Mouse (Mus musculus): ENCODE results near the gene Hmg20a. TPM values are rescaled to one million over a fixed set of nuclear protein-coding genes. Genes with fewer than 3 reads are reported as not detected.

Gene Hmg20a
- polyA plus RNA-seq, 1 experiment = 43.5 TPM

DNA sequence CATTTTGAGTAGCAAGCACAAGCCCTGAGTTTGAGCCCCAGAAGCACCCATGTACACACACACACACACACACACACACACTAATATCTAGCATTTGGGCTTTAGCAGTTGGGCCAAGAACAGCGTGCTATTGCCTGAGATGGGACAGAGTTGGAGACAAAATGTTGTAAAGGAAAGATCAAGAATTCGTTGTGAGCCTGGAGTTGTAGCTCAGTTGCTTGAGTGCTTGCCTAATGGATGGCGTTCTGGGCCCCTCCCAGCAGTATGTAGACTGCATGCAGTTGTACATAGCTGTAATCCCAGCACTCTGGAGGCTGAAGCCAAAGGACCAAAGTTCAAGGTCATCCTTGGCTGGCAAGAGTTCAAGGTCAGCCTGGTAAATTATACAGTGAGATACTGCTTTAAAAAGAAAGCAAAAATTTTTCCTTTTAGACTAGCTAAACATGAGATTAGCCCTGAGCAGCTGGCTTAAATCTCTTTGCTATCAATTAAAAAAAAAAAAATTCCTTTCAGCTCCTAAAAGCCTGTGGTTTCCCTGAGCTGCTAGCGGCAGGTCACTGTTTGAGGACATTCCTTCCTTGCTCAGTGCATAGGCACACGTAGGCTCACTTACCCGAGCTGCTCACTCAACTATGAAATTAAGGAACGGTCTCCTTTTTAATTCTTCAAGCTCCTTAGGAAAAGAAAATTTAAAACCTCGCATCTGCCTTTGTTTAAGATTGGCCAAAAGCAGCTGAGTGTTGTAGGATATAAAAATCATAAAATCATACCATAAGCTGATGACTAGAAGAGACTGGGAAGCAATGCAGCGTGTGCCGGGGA lies 83.5 kb downstream of the Hmg20a start:
- Histone ChIP-seq H3K36me3 (ENCODE audit: control insufficient read depth, insufficient read depth, low read length, poor library complexity, severe bottlenecking) (no peaks in the 10 kb centered on the region), H3K27ac (ENCODE audit: insufficient read depth, low read length) (no peak overlapping the region), H3K4me3 (ENCODE audit: low read depth, low read length) (no peak overlapping the region), H3K9ac (ENCODE audit: low read depth, poor library complexity, severe bottlenecking) (no peak overlapping the region), H3K4me1 (ENCODE audit: control insufficient read depth, insufficient read depth, low read length) (peaks cover 3% of the 10 kb centered on the region), H3K27me3 (ENCODE audit: control insufficient read depth, insufficient read depth, low read length, poor library complexity, severe bottlenecking) (no peaks in the 10 kb centered on the region), H3K9me3 (replicated peaks; ENCODE audit: control insufficient read depth, insufficient read depth, low read length, poor library complexity, severe bottlenecking) (no peaks in the 10 kb centered on the region)
- TF ChIP-seq EP300 (IDR thresholded peaks at IDR 0.05; ENCODE audit: insufficient read depth, low read depth, low read length) = no peak
- no peak for TF ChIP-seq CTCF (IDR thresholded peaks at IDR 0.05; ENCODE audit: low read depth, low read length)
- TF ChIP-seq POLR2A (IDR thresholded peaks at IDR 0.05; ENCODE audit: insufficient read depth, low read length) = no peak

DNA sequence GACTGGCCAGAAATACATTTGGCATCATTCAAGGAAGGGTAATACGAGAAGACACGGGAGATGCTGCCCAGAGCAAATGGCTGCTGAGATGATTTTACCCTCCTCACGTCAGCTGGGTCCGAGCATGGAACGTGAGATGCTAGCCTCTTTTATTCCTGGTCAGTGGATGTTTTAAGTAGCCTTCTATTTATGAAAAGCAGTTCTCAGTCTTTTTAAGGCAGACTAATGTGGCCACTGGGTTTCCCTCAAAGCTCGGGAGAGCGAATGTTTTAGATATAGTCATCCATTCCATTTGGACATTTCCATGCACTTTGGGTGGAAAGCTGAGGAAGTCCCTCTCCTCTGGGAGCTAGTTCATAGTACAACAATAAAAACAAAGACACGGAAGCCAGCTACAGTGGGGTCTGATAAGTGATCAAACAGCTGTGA lies 84.1 kb downstream of the Hmg20a start:
- no peaks in the 10 kb centered on the region for H3K27me3 ChIP-seq (ENCODE audit: control insufficient read depth, insufficient read depth, low read length, poor library complexity, severe bottlenecking)
- no peak overlapping the region for H3K27ac ChIP-seq (ENCODE audit: insufficient read depth, low read length)
- no peak overlapping the region for H3K4me3 ChIP-seq (ENCODE audit: low read depth, low read length)
- H3K36me3 ChIP-seq (ENCODE audit: control insufficient read depth, insufficient read depth, low read length, poor library complexity, severe bottlenecking) = no peaks in the 10 kb centered on the region
- no peaks in the 10 kb centered on the region for H3K9me3 ChIP-seq (replicated peaks; ENCODE audit: control insufficient read depth, insufficient read depth, low read length, poor library complexity, severe bottlenecking)
- peaks cover 3% of the 10 kb centered on the region for H3K4me1 ChIP-seq (ENCODE audit: control insufficient read depth, insufficient read depth, low read length)
- H3K9ac ChIP-seq (ENCODE audit: low read depth, poor library complexity, severe bottlenecking) = no peak overlapping the region
- TF ChIP-seq POLR2A (IDR thresholded peaks at IDR 0.05; ENCODE audit: insufficient read depth, low read length) (no peak), EP300 (IDR thresholded peaks at IDR 0.05; ENCODE audit: insufficient read depth, low read depth, low read length) (no peak), CTCF (IDR thresholded peaks at IDR 0.05; ENCODE audit: low read depth, low read length) (no peak)

DNA sequence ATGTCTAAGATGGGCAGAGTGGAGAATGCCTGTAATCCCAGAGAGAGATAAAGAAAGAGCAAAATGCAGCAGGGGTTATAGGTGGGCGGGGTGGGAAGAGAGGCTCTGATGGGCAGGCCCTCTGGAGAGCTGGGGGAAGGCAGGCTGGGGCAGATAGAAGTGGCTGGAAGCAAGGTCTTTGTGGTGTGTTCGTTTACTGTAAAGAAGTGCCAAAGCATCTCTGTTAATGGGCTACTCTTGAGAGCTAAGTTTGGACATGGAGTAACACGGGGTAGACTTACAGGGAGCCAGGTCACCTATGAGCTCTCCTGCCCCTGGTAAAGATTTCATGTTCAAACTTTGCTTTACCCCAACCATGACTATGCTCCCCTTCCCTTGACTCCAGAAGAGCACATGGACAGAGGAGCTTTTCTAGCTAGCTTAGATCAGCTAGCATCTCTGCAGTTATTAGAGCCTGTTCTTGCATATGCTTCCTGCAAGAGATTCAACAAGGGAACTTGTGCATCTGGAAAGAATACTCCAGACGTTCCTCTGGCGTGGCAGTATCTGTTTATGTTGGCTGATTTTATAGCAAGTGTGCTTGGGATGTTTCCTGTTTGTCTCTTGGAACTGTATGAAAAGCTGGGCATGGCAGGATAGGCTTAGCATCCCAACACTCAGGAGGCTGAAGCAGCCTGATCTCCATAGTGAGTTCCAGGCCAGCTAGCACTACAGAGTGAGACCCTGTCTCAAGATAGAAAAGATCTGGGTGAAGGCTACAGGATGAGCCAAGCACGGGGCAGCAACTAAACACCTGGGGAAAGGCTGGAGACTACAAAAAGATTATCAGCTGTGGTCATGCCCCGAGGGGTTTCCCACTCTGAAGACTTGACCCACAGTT lies 85.5 kb downstream of the Hmg20a start:
- no peaks in the 10 kb centered on the region for H3K36me3 ChIP-seq (ENCODE audit: control insufficient read depth, insufficient read depth, low read length, poor library complexity, severe bottlenecking)
- H3K4me3 ChIP-seq (ENCODE audit: low read depth, low read length) = no peak overlapping the region
- no peak overlapping the region for H3K27ac ChIP-seq (ENCODE audit: insufficient read depth, low read length)
- peaks cover 3% of the 10 kb centered on the region for H3K4me1 ChIP-seq (ENCODE audit: control insufficient read depth, insufficient read depth, low read length)
- no peaks in the 10 kb centered on the region for H3K27me3 ChIP-seq (ENCODE audit: control insufficient read depth, insufficient read depth, low read length, poor library complexity, severe bottlenecking)
- H3K9me3 ChIP-seq (replicated peaks; ENCODE audit: control insufficient read depth, insufficient read depth, low read length, poor library complexity, severe bottlenecking) = no peaks in the 10 kb centered on the region
- no peak overlapping the region for H3K9ac ChIP-seq (ENCODE audit: low read depth, poor library complexity, severe bottlenecking)
- TF ChIP-seq CTCF (IDR thresholded peaks at IDR 0.05; ENCODE audit: low read depth, low read length) (no peak), POLR2A (IDR thresholded peaks at IDR 0.05; ENCODE audit: insufficient read depth, low read length) (no peak), EP300 (IDR thresholded peaks at IDR 0.05; ENCODE audit: insufficient read depth, low read depth, low read length) (no peak)

DNA sequence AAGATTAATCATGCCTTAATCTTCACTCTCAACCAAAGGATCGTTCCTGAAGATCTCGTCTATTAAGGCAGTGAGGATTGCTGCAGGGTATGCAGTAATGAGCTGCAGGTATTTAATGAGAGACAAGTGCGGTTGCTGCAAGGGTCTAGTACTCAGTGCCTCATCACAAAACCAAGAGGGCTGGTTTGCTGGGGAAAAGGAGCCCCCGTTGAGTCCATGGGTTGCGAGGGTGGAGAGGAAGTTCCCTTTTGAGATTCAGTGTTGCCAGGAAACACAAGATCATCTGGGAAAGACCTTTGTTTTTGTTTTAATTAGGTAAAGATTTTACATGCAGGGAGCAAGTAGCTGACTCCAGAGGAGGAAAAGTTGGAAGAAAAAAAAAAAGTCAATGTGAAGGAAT lies 86.1 kb downstream of the Hmg20a start:
- no peaks in the 10 kb centered on the region for H3K9me3 ChIP-seq (replicated peaks; ENCODE audit: control insufficient read depth, insufficient read depth, low read length, poor library complexity, severe bottlenecking)
- no peak overlapping the region for H3K9ac ChIP-seq (ENCODE audit: low read depth, poor library complexity, severe bottlenecking)
- H3K36me3 ChIP-seq (ENCODE audit: control insufficient read depth, insufficient read depth, low read length, poor library complexity, severe bottlenecking) = no peaks in the 10 kb centered on the region
- no peak overlapping the region for H3K27ac ChIP-seq (ENCODE audit: insufficient read depth, low read length)
- no peak overlapping the region for H3K4me3 ChIP-seq (ENCODE audit: low read depth, low read length)
- peaks cover 3% of the 10 kb centered on the region for H3K4me1 ChIP-seq (ENCODE audit: control insufficient read depth, insufficient read depth, low read length)
- no peaks in the 10 kb centered on the region for H3K27me3 ChIP-seq (ENCODE audit: control insufficient read depth, insufficient read depth, low read length, poor library complexity, severe bottlenecking)
- no peak for TF ChIP-seq CTCF (IDR thresholded peaks at IDR 0.05; ENCODE audit: low read depth, low read length)

DNA sequence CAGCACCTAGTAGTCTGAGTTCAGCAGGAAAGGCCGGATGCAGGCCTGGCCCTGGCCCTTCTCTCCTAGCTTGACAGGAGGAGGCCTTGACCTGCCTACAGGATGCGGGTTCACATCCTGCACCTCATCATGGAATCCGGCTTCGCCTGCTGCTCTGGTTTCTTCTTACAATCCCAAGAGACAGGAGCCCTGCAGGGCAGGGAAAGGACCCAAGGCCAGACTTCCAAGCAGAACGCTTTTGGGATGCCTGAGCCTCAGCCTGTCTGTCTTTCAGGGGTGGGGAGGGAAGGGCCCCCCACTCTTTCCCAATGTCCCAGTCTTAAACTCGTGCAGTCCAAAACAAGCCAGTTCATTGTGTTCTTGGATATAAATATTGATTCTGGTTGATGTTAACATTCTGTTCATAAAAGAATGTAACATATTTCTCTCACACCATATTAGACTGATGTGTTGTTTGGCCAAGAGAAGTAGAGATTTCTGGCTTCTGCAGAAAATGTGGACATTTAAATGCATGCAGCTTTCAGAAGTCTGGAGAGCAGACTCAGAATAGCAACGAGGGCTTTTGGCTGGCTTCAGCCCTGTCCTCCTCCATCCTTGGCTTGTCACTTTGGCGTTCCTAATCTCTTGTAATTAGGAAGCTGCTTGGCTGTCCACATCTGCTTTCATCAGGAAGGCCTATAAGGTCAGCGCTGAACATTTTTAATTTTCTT lies 86.8 kb downstream of the Hmg20a start:
- no peaks in the 10 kb centered on the region for H3K27me3 ChIP-seq (ENCODE audit: control insufficient read depth, insufficient read depth, low read length, poor library complexity, severe bottlenecking)
- no peak overlapping the region for H3K4me3 ChIP-seq (ENCODE audit: low read depth, low read length)
- no peaks in the 10 kb centered on the region for H3K36me3 ChIP-seq (ENCODE audit: control insufficient read depth, insufficient read depth, low read length, poor library complexity, severe bottlenecking)
- no peak overlapping the region for H3K27ac ChIP-seq (ENCODE audit: insufficient read depth, low read length)
- no peak overlapping the region for H3K9ac ChIP-seq (ENCODE audit: low read depth, poor library complexity, severe bottlenecking)
- peaks cover 3% of the 10 kb centered on the region for H3K4me1 ChIP-seq (ENCODE audit: control insufficient read depth, insufficient read depth, low read length)
- TF ChIP-seq EP300 (IDR thresholded peaks at IDR 0.05; ENCODE audit: insufficient read depth, low read depth, low read length) (no peak), POLR2A (IDR thresholded peaks at IDR 0.05; ENCODE audit: insufficient read depth, low read length) (no peak), CTCF (IDR thresholded peaks at IDR 0.05; ENCODE audit: low read depth, low read length) (no peak)
- no peaks in the 10 kb centered on the region for H3K9me3 ChIP-seq (replicated peaks; ENCODE audit: control insufficient read depth, insufficient read depth, low read length, poor library complexity, severe bottlenecking)

Measured in ES-Bruce4 (cell line).